Mouse (Mus musculus) kidney, adult 2 months (tissue): Measurements from ENCODE around the gene Slc39a11.

Source experiments
- CTCF ChIP-seq: fragments of 200-500 bp; conservative IDR thresholded peaks from 2 replicates; pipeline ENCODE4 v1.5.1; 2011; ENCODE audit warnings: low read depth, mild to moderate bottlenecking, control low read depth, low read length, moderate library complexity, mixed read lengths; ENCODE audit not compliant: insufficient read depth, insufficient read length
- POLR2A ChIP-seq: fragments of 200-500 bp; IDR thresholded peaks from one replicate; pipeline ENCODE4 v1.6.1; 2011; ENCODE audit warnings: low read depth, low read length, control low read depth

- no peak for TF ChIP-seq POLR2A
- no peak for TF ChIP-seq CTCF
Measured at GRCm38 (mm10) chr11:113698013-113698545, 48.2 kb upstream of the Slc39a11 start.
